Mouse (Mus musculus) cerebellum, adult 11 months (tissue): ENCODE measurements around the gene Scml4.

Experiments
- DNase-seq: peaks from one replicate; pipeline ENCODE4 v3.0.0; 2022

The Scml4 gene

DNA sequence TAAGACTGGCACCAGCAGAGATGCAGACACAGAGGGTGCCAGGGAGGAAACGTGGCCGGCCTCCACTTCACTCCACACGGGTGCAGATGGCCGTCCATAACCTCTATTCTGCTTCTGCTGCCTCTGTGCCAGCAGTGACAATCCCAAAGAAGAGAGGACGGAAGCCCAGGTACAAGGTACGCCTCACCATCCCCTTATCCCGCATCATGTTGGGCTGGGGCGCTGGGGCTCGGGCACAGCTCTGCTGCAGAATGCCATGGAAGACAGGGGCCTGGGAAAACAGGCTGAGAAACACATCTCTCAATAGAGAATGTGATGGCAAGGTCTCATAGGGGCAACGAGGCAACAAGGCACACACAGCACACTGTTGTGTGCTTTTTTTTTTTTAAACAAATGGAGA, 51.9 kb downstream of the Scml4 start:
- no peak for DNase-seq

DNA sequence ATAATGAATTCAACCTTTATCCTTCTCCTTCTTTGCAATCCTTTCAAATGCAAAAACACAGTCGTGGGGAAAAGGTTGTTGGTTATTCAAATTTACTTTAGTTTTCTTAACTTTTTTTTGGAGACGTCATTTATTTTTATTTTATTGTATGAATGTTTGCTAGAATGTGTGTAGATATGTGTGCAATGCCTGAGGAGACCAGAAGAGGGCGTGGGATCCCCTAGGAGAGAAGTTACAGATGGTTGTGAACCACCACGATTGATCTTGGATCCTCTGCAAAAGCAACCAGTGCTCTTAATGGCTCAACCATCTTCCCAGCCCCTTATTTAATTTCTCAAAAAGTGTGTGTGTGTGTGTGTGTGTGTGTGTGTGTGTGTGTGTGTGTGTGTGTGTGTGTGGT, 53.0 kb downstream of the Scml4 start:
- no peak for DNase-seq

DNA sequence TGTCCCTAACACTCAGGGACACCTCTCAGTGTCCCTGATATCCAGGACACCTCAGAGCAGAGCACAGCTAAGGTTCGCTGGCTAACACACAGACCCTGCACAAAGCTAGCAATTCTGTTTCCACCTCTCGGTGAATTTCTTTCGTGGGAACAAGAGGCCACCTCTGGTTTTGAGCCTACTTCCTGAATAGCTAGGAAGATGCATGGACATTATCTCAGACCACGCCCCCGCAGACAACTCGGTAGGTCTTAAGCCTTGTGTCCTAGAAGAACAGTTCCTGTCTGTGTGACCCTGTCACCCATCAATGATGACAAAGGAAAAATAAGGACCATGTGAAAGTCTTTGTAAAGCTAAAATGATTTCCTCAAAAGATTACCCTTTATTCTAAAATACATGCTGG, 54.0 kb downstream of the Scml4 start:
- DNase-seq, result no peak

DNA sequence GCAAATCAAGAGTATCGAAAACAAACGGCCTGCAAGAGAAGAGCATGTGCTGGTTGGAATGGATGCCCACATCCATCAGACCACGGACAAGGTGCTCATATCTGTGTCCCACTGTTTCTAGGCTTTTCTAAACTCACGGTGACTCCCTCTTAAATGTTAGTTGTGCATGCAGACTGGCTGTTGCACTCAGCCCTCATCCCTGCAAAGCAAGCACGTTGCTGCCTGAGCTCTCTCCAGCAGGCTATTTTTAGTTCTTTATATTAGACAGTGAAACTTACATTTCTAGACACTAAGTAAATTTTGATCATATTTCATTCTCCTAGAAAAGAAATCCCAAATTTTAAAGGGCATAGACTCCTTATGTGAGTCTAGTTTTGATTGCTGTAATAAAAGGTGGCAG, 57.2 kb downstream of the Scml4 start:
- no peak for DNase-seq

DNA sequence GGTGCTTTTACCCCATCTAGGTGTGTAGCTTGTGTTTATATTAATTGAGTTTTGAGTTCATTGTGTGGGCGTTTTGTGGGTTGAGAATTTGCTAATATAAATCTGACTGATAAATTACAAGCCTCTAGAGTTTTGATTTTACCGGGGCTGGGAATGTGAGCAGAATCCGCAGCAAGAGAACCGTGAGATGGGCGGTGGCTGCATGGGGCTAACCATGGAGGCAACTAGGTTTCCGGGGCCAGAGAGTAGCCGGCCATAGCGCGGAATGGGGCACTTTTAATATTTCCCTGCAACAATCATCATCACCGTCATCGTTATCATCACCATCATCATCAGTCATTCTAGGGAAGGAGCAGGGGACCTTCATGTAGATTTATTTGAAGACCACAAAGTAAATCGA, 59.6 kb downstream of the Scml4 start:
- no peak for DNase-seq

DNA sequence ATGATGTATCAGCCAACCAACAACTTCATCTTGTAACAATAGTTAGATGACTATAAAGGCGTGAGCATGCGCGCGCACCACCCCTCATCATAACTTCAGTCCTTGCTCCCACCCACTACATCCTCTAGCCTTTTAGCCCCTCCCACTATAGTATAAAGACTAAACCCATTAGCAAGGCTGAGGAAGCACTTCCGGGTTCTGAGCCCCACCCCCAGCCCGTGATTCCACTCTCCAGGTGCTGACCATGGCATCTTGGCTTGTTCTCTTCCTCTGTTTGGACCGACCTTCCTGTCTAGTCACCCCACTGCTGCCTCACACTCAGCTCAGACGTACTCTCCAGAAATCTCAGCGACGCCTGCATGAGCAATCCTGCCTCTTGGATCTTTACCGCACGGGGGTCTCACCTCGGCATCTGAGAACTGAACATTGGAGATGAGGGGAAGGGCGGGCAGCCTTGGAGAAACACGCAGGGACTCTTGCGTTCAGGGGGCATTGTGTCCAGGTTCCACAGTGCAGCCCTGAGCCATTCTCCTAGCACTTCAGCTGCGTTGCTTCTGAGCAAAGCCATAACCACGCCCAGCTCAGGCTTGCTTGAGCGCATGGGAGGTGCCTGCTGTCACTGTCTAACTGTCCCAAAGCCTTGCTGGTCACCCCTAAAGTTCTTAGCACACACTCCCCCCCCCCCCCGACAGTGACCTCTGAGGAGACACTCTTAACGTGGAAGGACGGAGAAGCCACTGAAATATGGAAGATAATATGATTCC, 65.1 kb downstream of the Scml4 start:
- no peak for DNase-seq

DNA sequence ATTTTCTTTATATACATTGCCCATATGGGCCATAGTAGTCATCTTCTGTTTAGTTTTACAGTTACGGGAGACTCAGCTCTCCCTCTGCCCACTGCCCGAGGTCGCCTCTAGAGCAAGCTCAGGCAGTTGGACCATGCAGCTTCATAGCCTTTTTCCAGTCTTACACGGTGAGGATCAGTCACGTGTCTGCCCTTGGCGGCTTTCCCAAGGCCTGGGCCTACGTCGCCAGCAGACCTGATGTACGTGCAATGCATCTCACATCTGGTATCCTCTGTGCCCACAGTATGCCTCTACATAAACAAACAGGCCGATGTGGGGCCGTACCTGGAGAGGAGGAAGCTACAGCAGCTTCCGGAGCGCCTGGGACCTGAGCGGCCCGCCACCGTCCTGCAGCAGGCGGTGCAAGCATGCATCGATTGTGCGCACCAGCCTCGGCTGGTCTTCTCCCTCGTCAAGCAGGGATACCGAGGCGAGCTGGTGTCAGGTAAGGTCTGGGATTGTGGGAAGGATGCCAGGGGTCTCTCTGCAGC, 70.0 kb downstream of the Scml4 start:
- no peak for DNase-seq

DNA sequence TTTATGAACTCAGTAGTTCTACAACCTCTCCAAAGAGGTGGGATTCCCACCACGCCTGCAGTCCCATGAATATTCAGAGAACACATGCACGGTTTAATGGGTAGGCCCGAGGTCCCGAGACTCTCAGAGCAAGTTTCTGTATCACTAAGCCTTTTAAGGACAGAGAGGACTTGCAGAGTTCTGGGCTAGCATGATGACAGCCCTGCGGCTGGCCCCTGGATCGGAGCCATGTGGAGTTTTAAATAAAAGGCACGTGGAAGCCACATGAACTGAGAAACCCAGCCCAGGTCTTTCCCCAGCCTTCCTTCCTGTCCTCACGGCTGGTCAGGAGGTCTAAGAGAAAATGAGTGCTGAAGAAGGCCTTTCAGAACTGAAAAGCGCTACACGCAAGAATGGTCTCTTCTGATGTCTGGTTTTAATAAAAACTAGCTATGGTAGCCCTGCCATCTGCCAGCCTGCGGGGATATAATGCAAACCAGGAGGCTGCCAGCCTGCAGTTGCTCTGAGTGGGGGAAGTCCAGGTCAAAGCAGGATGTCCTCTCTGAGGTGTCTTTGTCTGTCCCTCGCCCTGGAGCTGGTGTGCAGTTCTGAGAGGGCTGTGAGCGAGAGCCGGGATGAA, 72.8 kb downstream of the Scml4 start:
- DNase-seq, result no peak

DNA sequence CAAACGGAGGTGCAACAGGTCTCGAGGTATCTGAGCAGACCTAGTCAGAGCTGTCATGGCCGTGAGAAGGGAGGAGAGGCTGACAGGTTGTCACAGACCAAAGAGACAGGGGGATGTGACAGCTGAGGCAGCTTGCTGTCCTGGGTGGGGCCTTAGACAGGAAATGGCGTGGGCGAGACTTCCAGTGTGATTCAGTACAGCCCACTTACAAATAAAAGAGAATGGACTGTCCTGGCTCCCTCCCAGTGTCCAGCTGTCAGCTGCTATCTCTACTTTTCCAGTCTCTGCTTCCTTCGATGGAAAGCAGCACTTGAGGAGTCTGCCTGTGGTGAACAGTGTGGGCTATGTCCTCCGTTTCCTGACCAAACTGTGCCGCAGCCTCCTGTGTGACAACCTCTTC, 74.5 kb downstream of the Scml4 start:
- no peak for DNase-seq

DNA sequence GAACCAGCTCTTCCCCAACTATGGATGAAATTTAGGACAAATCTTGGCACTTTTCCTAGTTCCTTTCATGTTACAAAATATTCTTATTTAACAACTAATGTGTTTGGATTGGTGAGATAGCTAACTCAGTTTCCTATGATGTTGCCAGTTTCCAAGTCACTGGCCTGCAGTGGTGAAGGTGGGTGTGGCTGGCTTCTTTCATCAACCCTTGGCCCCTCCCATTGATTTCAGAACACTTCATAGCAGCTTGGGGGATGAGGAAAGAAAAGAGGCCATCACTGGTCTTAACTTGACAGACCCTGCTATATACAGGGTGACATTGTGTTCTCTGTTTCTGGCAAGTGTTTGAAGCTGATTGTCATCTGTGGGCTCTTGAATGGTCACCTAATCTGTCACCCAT, 76.0 kb downstream of the Scml4 start:
- no peak for DNase-seq

DNA sequence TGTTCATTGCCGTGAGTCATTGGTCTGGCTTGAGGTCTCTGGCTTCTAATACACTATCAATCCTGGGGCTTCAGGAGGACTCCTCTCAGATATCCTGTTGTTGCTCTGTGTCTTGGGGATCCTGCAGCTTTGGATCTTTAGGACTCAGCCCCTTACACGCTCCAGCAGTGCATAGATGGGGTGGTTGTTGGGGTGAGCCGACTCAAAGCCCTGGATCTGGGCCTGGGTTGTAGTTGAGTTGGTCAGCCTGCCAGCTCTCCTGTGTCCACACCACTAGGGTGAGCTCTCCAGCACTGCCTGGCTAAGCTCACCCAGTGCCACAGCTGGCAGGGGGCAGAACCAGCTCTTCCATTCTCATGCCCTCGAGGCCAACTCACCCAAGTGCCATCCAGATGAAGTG, 78.2 kb downstream of the Scml4 start:
- no peak for DNase-seq

DNA sequence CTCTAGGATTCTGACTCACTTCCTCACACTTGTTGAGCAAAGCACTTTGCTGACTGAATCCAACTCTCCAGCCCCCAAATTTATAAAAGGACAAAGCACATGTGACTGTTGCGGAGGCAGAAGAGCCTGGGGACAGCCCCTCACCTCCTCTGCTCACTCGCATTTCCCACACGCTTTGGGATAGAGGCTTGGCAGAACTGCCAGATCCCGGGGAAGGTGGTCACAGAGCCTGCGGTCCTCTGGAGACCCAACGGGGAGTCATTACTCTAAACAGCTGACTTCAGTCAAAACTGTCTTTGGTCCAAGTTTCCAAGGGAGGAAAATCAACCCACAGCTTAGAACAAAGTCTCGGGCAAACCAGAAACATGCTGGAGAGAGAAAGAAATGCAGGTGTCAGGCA, 79.5 kb downstream of the Scml4 start:
- DNase-seq, result no peak

DNA sequence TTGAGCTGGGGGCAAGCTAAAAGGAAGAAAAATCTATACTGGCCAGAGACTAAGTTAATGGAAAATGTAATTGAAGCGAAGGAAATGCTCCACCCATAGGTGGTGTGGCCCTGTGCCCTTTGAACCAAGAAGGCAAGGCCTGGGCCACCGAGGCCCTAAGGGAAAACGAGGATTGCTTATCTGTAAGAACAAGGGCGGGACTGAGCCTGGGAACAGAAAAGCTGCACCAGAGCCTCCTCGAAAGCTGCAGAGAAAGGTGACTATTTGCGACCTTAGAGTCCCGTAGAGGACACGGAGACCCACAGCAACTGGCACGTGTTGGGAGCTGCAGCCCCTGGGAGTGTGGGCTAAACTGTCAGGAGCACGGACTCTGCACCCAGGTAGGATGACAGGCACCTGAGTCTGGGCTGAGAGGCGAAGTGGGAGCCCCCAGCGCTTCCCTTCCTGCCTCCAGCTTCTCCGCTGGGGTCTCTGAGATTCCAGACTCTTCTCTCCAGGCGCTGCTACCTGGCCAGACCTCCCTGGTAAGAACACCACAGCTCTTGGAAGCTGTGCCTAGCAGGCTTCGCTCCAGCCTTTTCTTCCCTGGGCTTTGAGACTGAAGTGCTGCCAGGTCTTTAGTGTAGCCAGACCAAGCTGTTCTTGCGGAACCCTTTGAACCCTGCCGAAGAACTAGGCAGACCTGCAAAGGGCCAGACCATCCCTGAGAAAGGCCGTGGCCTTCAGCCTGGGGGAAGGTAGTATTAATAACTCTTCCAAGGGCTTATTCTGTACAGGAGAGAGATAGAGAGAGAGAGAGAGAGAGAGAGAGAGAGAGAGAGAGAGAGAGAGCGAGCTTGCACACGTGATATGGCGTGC, 80.3 kb downstream of the Scml4 start:
- no peak for DNase-seq

DNA sequence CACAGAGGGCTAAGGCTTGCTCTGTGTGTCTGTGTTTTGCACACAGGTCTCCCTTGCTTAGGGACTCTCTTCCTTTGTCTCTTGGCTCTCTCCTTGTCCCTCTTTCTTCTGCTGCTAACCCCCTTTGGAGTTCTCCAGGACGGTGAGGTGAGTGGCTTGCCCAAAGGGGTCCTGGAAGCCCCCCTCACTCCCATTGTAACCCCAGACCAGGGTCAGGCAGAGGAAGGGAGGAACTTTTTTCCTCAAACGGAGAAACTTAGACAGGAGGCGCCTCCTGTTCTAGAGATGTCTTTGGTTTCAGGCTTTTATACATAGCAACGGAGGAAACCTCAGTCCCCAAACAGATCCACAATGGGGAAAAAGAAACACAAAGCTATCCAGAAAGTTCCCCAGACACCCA, 81.1 kb downstream of the Scml4 start:
- DNase-seq, result no peak

DNA sequence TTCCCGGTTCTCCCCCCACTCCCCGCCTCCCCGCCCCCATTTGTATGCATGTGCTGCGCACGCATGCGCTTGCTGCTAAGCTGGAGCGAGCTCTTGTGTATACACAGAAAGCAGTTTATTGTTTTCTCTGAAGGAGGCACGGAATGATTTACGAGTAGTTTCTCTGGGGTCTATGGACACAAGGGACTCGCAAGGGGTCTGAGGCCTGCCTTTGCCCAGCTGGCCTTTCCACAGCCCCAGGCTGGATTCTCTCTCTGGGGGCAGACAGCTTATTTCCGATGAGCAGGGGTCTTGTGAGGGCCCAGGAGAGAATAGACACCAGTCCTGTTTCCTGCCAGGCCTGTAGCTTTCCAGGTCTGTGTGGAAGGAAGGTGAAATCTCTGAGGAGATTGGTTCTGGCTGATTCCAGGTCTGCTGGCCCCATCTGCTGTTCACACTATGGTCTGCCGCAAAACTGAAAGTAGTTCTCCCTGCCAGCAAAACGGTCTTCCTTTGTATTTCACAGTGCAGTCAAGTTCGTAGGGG, 81.6 kb downstream of the Scml4 start:
- DNase-seq, result no peak

DNA sequence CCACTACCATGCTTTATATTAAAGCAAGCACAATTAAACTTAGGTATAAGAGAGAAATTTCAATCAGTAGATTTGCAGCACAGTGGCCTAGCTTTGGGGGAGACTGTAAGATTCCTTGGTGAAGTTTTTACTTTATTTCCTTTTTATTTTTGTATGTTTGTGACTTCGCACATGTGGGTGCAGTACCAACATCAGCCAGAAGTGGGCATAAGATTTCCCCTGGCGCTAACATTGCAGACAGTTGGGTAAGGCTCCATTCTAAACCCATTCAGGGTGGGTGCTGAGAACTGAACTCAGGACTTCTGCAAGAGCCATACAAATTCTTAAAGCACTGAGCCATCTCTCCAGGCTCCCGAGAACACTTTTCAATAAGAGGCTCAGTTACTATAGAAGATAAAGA, 82.1 kb downstream of the Scml4 start:
- DNase-seq, result no peak

DNA sequence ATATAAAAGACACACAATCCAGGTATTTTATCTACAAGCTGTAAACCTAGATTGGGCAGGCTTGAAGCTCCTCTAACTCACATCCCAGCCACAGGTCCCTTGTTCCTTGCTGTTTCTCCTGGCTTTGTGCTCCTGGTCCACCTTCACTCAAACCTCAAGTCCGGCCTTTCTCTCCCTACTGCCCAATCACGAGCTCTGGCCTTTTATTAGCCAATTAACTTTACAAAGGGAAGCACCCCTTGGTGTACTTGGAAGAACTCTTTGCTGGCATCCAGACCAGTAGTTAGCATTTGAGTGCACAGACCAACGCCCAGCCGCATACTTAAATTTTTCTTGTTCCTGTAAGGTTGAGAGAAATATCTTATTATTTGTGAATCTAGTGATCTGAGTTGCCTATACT, 85.1 kb downstream of the Scml4 start:
- no peak for DNase-seq

DNA sequence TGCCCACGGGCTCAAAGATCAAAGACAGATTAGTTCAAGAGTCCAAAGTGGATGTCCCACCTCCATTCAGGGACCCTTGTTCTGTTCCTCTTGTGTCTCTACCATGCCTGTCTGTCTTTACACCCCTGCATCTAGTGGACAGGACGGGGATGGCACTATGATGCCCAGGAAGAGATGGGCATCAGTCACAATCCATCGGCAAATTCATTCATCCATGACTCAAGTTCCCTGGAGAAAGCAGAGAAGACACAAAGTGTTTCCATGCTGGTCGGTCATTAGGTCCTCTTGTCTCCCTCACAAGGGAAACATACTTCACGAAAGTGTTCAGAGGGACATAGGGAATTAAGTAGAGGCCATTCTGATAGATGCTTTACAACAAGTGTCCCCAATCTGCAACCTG, 87.2 kb downstream of the Scml4 start:
- DNase-seq, result no peak

DNA sequence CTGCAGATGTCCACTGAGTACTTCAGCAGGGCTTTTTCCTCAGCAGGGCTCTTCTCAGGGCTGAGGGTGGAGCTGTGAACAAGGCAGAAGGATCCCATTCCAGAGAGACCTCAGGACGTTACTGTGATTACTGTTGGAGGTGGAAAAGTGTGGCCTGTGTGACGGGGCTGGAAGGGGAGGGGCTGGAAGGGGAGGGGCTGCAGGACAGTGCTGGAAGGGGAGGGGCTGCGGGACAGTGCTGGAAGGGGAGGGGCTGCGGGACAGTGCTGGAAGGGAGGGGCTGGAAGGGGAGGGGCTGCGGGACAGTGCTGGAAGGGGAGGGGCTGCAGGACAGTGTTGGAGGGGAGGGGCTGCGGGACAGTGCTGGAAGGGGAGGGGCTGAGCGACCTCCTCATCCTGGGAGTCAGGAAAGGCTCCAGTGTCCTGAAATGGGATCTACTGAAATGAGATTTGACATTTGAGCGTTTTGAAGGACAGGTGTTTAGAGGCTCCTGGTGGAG, 90.1 kb downstream of the Scml4 start:
- no peak for DNase-seq

DNA sequence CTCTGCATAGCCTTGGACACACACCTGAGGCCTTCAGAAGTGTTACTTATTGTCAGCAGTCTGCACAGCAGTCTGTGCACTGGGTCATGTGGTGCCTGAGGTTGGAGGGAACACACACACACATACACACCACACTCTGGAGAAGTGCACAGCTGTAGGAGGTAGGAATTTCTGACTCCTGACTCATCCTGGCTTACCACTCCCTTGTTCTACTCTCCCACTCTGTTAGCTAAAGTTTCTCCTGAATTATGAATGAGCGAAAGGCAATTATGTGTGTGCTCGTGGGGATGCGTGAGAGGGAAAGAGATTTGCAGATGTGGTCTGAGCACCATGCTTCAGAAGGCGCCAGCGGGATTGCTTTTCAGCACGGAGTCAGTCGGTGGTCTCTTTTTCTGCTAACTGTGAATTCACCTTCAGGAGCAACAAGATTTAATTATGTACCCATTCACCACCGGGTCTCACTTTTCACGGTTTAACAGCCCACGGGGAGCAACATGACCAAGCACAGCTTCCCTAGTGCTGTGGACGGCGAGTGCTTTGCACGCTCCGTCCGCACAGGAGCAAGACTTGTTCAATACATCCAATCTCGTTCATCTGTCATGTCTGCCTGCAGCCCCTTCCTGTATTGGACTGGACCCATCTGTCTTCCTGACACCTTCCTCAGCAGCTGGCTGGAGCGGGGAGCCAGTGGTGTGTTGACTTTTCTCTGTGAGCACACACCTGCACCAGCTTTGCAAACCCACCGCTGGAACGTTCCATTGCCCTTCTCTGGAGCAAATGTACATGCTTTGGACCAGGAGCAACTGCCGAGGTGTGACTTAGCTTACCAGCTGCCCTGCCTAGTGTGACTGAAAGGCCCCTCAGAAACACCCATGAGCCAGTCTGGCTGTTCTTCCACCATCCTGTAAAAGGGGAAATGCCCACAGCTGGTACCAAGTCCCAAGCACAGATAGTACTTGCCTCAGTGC, 91.2 kb downstream of the Scml4 start:
- no peak for DNase-seq

DNA sequence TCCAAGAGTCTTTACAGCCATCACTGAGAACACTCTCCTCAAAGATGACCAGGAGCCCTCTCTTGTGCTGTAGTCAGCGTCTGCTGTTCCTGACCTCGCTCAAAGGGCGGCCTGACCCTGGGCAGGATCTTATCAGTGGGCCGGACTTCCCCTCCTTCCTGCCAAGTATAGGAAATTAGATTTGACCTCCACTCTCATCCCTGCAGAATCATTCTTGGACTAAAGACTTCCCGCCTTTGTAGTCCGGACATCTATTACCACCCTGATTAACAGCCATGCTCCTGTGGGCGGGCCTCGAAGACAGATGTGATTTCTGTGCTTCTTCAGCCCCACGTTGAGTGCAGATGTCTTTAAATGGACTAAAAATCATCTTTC, 91.9 kb downstream of the Scml4 start:
- no peak for DNase-seq

DNA sequence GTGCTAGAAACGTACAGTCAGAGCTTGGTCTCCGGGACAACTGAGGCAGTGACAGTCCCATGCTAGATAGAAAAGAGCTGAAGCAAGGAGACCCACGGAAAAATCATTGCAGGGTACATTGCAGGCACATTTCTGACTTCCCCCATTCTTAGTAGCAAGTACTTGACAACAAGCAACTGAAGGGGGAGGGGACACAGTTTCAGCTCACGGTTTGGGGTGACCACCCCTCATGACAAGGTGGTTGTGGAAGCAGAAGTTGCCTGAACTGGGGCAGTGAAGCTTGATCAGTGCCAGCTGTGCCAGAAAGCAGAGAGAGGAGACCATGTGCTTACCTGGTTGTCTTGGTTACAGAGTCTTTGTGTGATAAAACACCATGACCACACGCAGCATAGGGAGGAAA, 93.4 kb downstream of the Scml4 start:
- DNase-seq, result no peak
